Mouse (Mus musculus) hindbrain, embryonic 13.5 days (tissue): ENCODE measurements around the gene Glrx3. TPM values are rescaled to one million over a fixed set of nuclear protein-coding genes. Genes with fewer than 3 reads are reported as not detected.

Source experiments
- ATAC-seq: fragments of 200-750 bp; cut with Nextera tagmentation; 2 replicates; pipeline ENCODE4 v1.8.0; 2017; ENCODE audit warnings: moderate TSS enrichment; ENCODE audit not compliant: low FRiP score
- H3K27ac ChIP-seq: fragments of 300-500 bp; sonication (generic); 2 replicates; pipeline ENCODE4 v1.5.1; 2015; ENCODE audit warnings: inconsistent platforms, mild to moderate bottlenecking, moderate library complexity
- H3K27me3 ChIP-seq: fragments of 300-500 bp; sonication (generic); 2 replicates; pipeline ENCODE4 v1.6.1; 2015; ENCODE audit warnings: mild to moderate bottlenecking, inconsistent platforms
- H3K36me3 ChIP-seq: fragments of 300-500 bp; sonication (generic); 2 replicates; pipeline ENCODE4 v1.6.1; 2015; ENCODE audit warnings: mild to moderate bottlenecking, inconsistent platforms
- H3K4me1 ChIP-seq: fragments of 300-500 bp; sonication (generic); replicated peaks from 2 replicates; pipeline ENCODE4 v1.6.1; 2015; ENCODE audit warnings: inconsistent platforms
- H3K4me2 ChIP-seq: fragments of 300-500 bp; sonication (generic); 2 replicates; pipeline ENCODE4 v1.6.1; 2015; ENCODE audit warnings: inconsistent platforms, mild to moderate bottlenecking, moderate library complexity
- H3K4me3 ChIP-seq: fragments of 300-500 bp; sonication (generic); 2 replicates; pipeline ENCODE4 v1.5.1; 2015; ENCODE audit warnings: mild to moderate bottlenecking, inconsistent platforms
- H3K9ac ChIP-seq: fragments of 300-500 bp; sonication (generic); 2 replicates; pipeline ENCODE4 v1.6.1; 2015; ENCODE audit warnings: mild to moderate bottlenecking, inconsistent platforms
- H3K9me3 ChIP-seq: fragments of 300-500 bp; sonication (generic); 2 replicates; pipeline ENCODE4 v1.6.1; 2016; ENCODE audit warnings: inconsistent platforms
- WGBS: fragments of 180-500 bp; shearing (Covaris S2); methylation state at CpG from one replicate; pipeline ENCODE4 v1.1.7; 2015; 5-methylcytosine and 5-hydroxymethylcytosine counted together
- polyA plus RNA-seq: library from polyadenylated mRNA; unstranded; fragments of >200 nt; fragmentation: Nextera tagmentation; extraction: Ambion mirVana; gene quantifications from 2 replicates; pipeline ENCODE4 v1.2.1, GENCODE M21; 2015

Glrx3 gene
- polyA plus RNA-seq: 275 and 301 TPM in 2 replicates

- Histone ChIP-seq H3K27me3 (no peaks in the 10 kb centered on the region), H3K27ac (peak within 1 kb of the TSS; percentile 94), H3K4me3 (peak within 1 kb of the TSS; percentile 97), H3K36me3 (no peaks in the 10 kb centered on the region), H3K4me1 (peaks cover 26% of the 10 kb centered on the region), H3K9ac (peak within 1 kb of the TSS; percentile 98), H3K9me3 (no peaks in the 10 kb centered on the region), H3K4me2 (peak within 1 kb of the TSS; percentile 63)
- peak; percentile 92 for ATAC-seq
- under 1% methylated on average over 69 of the region's 69 CpGs for WGBS
Observed at GRCm38 (mm10) chr7:137437440-137438178, at the start of gene Glrx3. TSS of gene Glrx3 (plus strand) at chr7:137437614.

- Histone ChIP-seq H3K9ac (no peak overlapping the region), H3K4me3 (no peak overlapping the region), H3K27ac (no peak overlapping the region), H3K4me2 (no peak overlapping the region), H3K9me3 (no peaks in the 10 kb centered on the region), H3K27me3 (no peaks in the 10 kb centered on the region), H3K36me3 (no peaks in the 10 kb centered on the region), H3K4me1 (no peaks in the 10 kb centered on the region; the same call in 1 of the 2 replicates)
- no peak for ATAC-seq
- WGBS: 90% methylated on average over 5 of the region's 5 CpGs
Observed at GRCm38 (mm10) chr7:137387863-137388262, 49.6 kb upstream of the Glrx3 start.

- Histone ChIP-seq H3K27ac (no peak overlapping the region), H3K9ac (no peak overlapping the region), H3K4me1 (no peaks in the 10 kb centered on the region), H3K9me3 (no peaks in the 10 kb centered on the region), H3K4me3 (no peak overlapping the region), H3K4me2 (no peak overlapping the region), H3K27me3 (no peaks in the 10 kb centered on the region), H3K36me3 (0 out of 2 replicates have a peak, but pooled peaks cover 4% of the 10 kb centered on the region)
- 89% methylated on average over 4 of the region's 4 CpGs for WGBS
- no peak for ATAC-seq
Observed at GRCm38 (mm10) chr7:137395421-137395820, 42.0 kb upstream of the Glrx3 start.

GRCm38 (mm10) chr7:137397361-137397910, 40.0 kb upstream of the Glrx3 start:
- Histone ChIP-seq H3K27me3 (no peaks in the 10 kb centered on the region), H3K9ac (no peak overlapping the region), H3K36me3 (0 out of 2 replicates have a peak, but pooled peaks cover 4% of the 10 kb centered on the region), H3K27ac (no peak overlapping the region), H3K4me2 (no peak overlapping the region), H3K4me1 (no peaks in the 10 kb centered on the region), H3K4me3 (no peak overlapping the region), H3K9me3 (peaks cover 7% of the 10 kb centered on the region; the same call in 1 of the 2 replicates)
- ATAC-seq: no peak
- WGBS: 93% methylated on average over 8 of the region's 8 CpGs

GRCm38 (mm10) chr7:137398973-137399372, 38.4 kb upstream of the Glrx3 start:
- H3K9ac ChIP-seq: no peak overlapping the region

GRCm38 (mm10) chr7:137404146-137404545, 33.3 kb upstream of the Glrx3 start:
- H3K4me3 ChIP-seq: no peak overlapping the region
- 0 out of 2 replicates have a peak, but pooled peaks cover 2% of the 10 kb centered on the region for H3K4me1 ChIP-seq
- no peaks in the 10 kb centered on the region for H3K27me3 ChIP-seq
- WGBS: 95% methylated on average over 2 of the region's 2 CpGs
- no peak for ATAC-seq
- H3K36me3 ChIP-seq: no peaks in the 10 kb centered on the region
- peaks cover 7% of the 10 kb centered on the region; the same call in 1 of the 2 replicates for H3K9me3 ChIP-seq
- H3K4me2 ChIP-seq: no peak overlapping the region
- H3K27ac ChIP-seq: no peak overlapping the region
- no peak overlapping the region for H3K9ac ChIP-seq

More at GRCm38 (mm10) chr7:137398973-137399372, 38.4 kb upstream of the Glrx3 start:
- Histone ChIP-seq H3K27ac (no peak overlapping the region), H3K9me3 (peaks cover 7% of the 10 kb centered on the region; the same call in 1 of the 2 replicates), H3K4me1 (no peaks in the 10 kb centered on the region), H3K4me3 (no peak overlapping the region), H3K4me2 (no peak overlapping the region), H3K27me3 (no peaks in the 10 kb centered on the region), H3K36me3 (0 out of 2 replicates have a peak, but pooled peaks cover 4% of the 10 kb centered on the region)
- ATAC-seq: no peak
- WGBS: 95% methylated on average over 4 of the region's 4 CpGs

GRCm38 (mm10) chr7:137407428-137408058, 29.9 kb upstream of the Glrx3 start:
- Histone ChIP-seq H3K9ac (no peak overlapping the region), H3K4me3 (no peak overlapping the region), H3K36me3 (no peaks in the 10 kb centered on the region), H3K4me2 (no peak overlapping the region), H3K27ac (no peak overlapping the region), H3K27me3 (no peaks in the 10 kb centered on the region), H3K9me3 (no peaks in the 10 kb centered on the region), H3K4me1 (peaks cover 13% of the 10 kb centered on the region)
- no peak for ATAC-seq
- WGBS: 97% methylated on average over 1 of the region's 1 CpGs

- H3K9ac ChIP-seq: peak within 1 kb of the TSS; percentile 75
- peak within 1 kb of the TSS; percentile 74 for H3K4me3 ChIP-seq
- H3K4me2 ChIP-seq: peak within 1 kb of the TSS; percentile 65
- H3K4me1 ChIP-seq: peaks cover 13% of the 10 kb centered on the region
- H3K36me3 ChIP-seq: no peaks in the 10 kb centered on the region
- H3K9me3 ChIP-seq: no peaks in the 10 kb centered on the region
- under 1% methylated on average over 63 of the region's 63 CpGs for WGBS
- H3K27me3 ChIP-seq: no peaks in the 10 kb centered on the region
- H3K27ac ChIP-seq: peak within 1 kb of the TSS; percentile 93
- peak; percentile 100 for ATAC-seq
Observed at GRCm38 (mm10) chr7:137410337-137411197, 26.8 kb upstream of the Glrx3 start, which contains the start of gene 9430038I01Rik. TSS of gene 9430038I01Rik (minus strand) at chr7:137410762.

GRCm38 (mm10) chr7:137414710-137415109, 22.7 kb upstream of the Glrx3 start:
- no peaks in the 10 kb centered on the region for H3K27me3 ChIP-seq
- ATAC-seq: no peak
- no peaks in the 10 kb centered on the region for H3K36me3 ChIP-seq
- H3K27ac ChIP-seq: no peak overlapping the region
- H3K4me3 ChIP-seq: no peak overlapping the region
- H3K4me2 ChIP-seq: no peak overlapping the region
- 90% methylated on average over 8 of the region's 8 CpGs for WGBS
- no peaks in the 10 kb centered on the region for H3K9me3 ChIP-seq
- no peak overlapping the region for H3K9ac ChIP-seq
- peaks cover 11% of the 10 kb centered on the region for H3K4me1 ChIP-seq

GRCm38 (mm10) chr7:137420550-137420949, 16.9 kb upstream of the Glrx3 start:
- no peak overlapping the region for H3K4me2 ChIP-seq
- WGBS: 90% methylated on average over 2 of the region's 2 CpGs
- no peak overlapping the region for H3K27ac ChIP-seq
- H3K4me1 ChIP-seq: no peaks in the 10 kb centered on the region
- H3K9me3 ChIP-seq: no peaks in the 10 kb centered on the region
- no peak for ATAC-seq
- no peaks in the 10 kb centered on the region for H3K36me3 ChIP-seq
- no peak overlapping the region for H3K4me3 ChIP-seq
- H3K27me3 ChIP-seq: no peaks in the 10 kb centered on the region
- no peak overlapping the region for H3K9ac ChIP-seq

GRCm38 (mm10) chr7:137421236-137421635, 16.2 kb upstream of the Glrx3 start:
- H3K4me1 ChIP-seq: no peaks in the 10 kb centered on the region
- no peak overlapping the region for H3K27ac ChIP-seq
- H3K36me3 ChIP-seq: no peaks in the 10 kb centered on the region
- 96% methylated on average over 4 of the region's 4 CpGs for WGBS
- H3K27me3 ChIP-seq: no peaks in the 10 kb centered on the region
- no peak overlapping the region for H3K9ac ChIP-seq
- no peak for ATAC-seq
- no peak overlapping the region for H3K4me2 ChIP-seq
- no peaks in the 10 kb centered on the region for H3K9me3 ChIP-seq
- no peak overlapping the region for H3K4me3 ChIP-seq
